Mouse (Mus musculus) urinary bladder, postnatal 14 days (tissue): ENCODE measurements around the gene Braf.

Source experiments
- DNase-seq: peaks from one replicate; pipeline ENCODE4 v3.0.0; 2021; ENCODE audit warnings: low spot score

Braf gene

DNA sequence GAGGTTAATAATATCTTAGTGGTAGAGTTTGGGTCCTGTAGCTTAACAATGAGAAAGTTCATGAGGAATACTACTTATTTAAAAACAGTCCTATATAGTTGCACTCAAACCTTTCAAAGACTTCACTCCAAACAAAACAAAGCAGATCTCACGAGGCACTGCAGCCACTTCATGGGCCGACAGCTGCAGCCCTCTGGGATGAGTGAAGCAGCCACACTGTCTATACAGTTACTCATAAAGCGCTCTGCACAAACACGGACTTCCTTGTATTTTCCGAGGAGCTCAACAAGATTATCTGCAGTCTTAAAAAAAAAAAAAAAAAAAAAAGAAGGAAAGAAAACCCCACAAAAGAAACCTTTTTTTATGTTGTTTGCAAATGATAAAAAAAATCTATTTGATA is 117.9 kb downstream of the Braf start:
- no peak for DNase-seq

DNA sequence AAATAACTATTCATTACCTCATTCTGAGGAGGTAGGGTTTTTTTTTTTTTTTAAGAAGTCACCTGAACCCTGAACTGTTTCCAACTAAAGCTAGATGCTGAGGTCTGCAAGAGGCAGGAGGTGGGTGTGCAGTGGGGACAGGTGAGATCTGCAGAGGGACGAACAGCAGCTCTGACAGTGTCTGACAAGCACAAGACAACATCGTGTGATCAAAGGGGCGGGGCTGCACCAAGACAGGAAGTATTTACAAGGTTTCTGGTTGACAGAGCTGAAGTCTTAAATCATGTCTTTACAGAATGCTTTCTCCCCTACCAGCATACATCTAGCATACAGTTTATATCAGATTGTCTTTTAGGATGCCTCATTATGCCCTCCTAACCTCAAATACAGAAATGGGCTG is 118.4 kb downstream of the Braf start:
- no peak for DNase-seq

DNA sequence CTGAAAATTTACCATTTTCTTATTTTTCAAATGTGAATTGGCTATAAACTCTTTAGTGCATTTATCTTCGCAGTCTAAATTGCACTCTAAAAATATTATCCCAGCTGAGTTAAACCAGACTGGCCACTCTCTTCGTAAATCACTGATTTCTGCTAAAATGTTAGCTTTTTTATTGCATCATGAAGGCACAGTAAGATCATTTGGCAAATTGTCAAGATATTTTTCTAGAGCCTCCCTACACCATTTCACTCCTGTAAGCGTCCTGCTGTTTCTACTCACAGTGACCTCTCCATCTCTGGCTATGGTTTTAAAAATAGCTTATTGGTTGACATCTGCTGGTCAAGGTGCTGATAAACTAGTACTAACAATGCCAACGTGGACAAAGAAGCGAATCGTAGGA is 119.2 kb downstream of the Braf start:
- DNase-seq, result no peak

DNA sequence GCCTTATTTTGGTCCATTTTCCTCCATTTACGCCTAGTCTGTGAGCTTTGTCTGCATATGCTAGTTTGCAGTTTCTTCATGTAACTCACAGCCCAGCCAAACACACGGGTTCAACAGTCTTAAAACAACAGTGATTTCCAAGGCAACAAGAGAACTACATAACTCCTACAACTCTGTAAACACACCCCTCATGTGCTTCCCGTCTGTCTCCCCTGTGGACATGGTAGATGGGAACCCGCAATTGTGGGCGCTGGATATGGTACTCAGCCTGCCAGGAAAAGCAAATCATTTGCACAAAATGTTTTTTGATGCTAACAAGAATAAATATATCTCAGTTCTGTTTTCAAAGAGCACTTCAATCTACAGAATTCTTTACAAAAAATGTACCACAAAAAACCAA is 120.7 kb downstream of the Braf start:
- no peak for DNase-seq

DNA sequence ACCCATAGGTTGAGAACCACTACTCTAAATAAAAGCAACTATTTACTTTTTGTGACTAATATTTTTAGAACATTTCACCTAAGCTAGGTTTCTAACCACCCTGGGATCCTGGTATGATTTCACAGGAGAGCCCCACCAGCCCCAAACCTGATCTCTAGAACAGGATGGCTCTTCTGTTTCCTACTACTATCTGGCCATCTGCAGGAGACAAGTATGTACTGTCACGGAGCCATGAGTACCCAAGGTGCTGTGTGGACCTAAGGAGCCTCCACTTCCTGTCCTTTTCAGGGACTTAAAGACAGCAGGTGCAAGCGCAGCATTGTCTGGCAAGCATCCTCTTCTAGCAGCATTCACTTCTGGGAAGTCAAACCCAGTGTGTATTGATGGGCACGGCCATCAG is 123.4 kb downstream of the Braf start:
- no peak for DNase-seq

DNA sequence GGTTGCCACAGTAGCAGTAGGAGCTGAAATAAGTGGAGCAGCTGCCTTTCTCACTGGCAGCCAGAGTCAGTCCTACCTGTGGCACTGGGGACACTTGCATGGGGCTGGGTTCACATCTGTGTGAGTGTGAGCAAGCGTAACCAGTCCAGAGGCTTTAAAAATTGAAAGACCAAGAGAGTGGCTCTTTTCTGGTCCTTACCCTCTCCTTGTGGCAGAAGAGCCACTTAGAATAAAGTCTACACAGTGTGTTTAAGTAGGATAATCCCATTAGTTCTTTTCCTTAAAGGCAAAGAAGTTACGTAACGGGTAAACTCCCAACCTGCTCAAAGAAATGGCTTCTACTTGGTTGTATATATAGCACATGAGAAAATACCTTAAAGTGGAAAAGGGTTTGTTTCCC is 124.4 kb downstream of the Braf start:
- DNase-seq, result no peak

DNA sequence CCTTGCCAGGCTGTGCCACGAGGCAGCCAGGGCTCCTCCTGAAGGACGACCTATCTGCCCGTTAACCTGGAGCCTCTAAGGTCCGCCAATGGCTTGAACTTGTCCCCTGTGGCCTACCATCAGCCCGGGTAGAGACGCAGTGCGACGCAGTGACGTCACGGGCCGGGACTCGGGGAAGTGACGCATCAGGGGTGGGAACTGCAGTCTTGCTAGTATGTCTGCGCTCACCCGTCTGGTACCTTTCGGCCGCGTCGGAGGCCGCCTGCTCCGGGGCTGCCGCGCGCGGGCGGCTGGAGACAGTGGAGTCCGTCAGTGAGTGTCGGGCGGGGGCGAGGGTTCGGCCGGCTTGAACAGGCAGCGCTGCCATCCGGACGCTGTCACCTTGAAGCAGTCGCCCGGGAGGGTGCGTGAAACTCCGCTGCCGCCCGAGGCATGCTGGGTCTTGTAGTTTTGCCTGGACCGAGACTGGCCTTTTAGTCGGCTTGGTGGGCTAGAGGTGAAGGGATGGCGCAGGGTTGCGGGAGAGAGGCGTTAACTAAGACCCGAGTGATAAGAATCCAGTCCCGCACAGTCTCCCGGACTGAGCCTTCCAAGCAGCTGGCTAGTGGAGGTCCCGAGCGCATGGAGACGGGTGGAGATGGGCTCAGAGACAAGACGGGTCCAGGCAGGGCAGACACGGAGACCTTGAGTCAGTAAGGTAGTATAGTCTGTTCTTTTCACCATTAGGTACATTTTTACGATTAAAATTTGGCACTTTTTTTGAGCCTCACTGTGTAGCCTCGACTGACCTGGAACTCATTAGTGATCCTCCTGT is 132.7 kb downstream of the Braf start, which contains the start of gene Ndufb2:
Gene Ndufb2, plus strand, starts transcription at position 174 of the 814 bp plus-strand sequence.
- DNase-seq, result peak; percentile 95

DNA sequence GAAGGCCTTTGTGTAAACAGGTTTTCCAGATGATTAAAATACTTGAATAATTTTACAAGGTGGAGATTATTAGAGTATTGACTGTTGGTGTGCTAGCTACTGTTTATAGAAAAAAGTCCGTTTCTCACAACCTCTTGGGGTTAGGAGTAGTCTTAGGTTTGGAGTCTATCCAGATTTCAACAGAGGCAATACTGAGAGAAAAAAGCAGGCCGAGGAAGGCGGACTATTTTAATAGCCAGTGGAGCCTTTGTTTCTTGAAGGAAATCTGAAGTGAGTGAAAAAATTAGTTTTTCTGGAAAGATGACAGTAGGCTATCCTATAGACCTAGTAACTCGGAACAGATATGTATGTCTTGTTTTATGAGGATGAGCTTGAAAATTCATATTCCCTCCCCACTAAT is 133.8 kb downstream of the Braf start:
- no peak for DNase-seq

DNA sequence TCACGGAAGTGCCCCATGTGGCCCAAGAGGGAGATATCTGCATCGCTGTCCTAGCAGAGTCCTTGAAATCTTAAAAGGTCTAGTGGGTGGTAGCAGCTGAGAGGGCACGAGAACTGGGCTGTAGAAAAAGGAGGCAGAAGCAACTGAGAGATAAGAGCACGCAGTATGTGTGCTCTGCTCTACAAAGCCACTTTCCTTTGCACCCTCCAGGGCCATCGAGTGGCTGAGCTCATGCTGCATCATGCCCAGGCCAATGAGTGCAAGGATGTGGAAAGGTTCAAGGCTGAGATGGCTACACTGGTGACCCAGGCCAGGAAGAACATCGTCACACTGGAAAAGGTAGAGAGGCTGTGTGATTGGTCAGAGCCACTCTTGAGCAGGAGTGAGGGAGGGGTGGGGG is 139.7 kb downstream of the Braf start, which contains the start of gene Gm42420:
Gene Gm42420, plus strand, starts transcription at position 237 of the 400 bp plus-strand sequence.
- DNase-seq, result no peak

DNA sequence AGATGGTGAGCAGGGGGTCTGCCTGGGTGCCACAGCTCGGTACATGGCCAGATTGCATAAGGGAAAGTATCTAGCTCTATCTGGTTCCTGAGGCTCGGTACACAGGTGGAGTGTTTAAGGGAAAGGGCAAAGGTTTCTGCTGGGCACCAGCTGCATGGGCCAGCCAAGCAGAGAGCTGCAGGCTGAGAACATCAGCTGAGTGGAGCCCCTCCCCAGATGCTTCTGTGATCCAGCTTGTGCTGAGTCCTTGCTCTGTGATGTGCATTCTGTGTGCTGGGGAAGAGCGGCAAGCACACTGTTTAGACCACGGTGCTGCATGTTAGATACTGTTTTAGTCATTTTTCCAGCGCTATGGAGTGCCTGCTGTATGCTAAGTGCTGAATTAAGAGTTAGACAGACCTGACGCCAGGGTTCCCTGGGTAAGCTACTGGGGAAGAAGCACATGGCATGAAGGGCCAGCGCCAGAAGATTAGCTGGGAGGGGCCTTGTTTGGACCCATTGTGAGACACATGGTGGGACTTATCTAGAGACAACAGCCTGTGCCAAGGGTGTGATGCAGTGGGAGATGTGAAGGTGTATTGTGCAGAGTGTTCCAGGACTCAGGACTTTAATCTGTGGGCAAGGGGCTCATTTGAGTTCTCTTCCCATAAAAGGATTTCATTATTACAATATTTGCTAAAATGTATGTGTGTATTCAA is 144.0 kb downstream of the Braf start:
- DNase-seq, result no peak

DNA sequence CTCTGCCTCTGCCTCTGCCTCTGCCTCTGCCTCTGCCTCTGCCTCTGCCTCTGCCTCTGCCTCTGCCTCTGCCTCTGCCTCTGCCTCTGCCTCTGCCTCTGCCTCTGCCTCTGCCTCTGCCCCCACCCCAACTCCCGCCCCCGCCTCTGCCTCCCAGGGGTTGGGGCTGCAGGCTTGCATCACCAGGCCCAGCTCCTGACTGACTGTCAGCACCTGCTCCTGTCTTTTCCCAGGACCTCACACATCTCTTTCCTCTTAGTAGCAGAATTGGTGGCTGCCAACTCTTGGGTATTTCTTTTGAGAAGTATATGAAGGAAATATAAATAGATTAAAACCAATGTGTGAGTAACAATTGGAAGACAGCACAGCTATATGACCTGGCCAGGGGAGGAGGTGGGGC is 144.7 kb downstream of the Braf start:
- no peak for DNase-seq

DNA sequence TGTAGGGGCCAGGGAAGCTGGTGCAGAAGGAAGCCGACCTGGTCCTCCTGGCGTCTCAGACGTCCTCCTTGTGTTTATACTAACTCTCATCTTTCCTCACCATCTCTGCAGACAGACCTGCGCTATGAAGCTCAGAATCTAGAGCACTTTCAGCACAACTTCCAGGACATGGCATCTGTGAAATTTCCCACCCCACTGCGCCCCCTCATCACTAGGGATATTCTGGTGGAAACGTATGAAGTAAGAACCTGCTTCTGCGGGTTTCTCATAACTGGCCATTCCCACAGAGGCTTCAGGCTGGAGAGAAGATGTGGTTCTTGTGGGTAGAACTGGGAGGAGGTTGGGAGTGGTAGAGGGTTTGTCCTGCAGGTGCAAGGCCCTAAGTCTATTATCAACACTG is 145.7 kb downstream of the Braf start:
- no peak for DNase-seq

DNA sequence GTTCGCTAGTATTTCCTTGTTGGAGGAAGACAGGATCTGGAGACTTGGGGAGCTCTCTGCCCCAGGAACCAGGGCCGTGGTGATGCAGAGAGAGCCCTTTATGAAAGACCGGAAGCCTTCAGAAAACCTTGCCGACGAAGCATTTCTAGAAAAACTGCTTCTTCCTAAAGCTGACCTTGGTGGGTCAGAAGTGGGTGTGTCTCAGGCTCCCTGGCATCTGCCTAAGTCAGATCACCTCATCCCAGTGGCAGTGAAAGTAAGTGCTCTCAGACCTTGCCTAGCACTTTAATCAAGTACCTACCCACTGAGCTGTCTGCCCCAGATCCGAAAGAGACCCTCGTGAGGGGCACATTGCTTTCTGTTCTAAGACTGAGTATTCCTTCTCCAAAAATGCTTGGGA is 150.3 kb downstream of the Braf start:
- DNase-seq, result no peak

DNA sequence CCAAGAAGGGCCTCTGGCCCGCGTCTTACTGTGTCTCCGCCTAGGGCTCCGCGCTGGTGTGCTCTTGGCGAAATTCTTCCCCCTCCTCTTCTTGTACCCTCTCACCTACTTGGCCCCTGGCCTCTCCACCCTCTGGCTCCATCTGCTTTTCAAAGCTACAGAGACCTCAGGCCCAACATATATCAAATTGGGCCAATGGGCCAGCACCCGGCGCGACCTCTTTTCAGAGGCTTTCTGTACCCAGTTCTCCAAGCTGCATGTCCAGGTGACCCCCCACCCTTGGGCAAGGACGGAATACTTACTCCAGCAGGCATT is 150.8 kb downstream of the Braf start:
- DNase-seq, result no peak

DNA sequence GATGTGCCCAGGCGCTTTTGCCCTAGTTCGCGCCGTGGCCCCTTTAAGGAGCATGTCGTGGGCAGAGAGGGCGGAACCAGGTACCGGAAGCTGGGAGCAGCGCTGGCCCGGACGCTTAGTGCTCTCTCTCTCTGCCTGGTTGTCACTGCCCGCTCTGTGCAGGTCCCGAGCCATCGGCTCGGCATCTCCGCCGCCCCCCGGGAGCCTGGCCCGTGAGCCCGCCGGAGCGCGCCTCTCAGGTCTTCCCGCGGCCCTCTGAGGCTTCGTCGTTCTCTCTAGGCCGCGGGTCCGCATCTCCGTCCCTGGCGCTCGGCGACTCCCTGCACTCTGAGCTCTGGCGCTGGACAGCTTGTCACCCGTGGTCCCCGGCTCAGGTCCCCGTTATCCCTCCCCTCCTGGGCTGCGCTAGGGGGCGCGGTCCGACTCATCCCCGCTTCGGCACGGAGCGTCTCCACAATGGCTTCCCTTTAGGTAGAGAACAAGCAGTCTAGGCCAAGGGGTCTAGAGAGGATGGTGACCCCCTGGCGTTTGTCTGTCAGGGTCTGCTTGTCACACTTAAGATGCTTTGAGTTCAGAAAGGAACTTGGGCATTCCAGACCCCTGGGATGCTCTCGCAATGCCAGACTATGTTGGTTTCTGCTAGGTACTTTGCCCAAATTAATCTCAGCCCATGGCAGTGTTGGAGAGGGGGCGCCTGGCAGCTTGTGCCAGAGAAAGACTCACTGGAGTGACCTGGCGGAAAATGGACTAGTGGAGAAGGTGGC is 151.3 kb downstream of the Braf start, which contains the start of gene Adck2:
Gene Adck2, plus strand, starts transcription at position 83 of the 764 bp plus-strand sequence.
- peak; percentile 83 for DNase-seq

DNA sequence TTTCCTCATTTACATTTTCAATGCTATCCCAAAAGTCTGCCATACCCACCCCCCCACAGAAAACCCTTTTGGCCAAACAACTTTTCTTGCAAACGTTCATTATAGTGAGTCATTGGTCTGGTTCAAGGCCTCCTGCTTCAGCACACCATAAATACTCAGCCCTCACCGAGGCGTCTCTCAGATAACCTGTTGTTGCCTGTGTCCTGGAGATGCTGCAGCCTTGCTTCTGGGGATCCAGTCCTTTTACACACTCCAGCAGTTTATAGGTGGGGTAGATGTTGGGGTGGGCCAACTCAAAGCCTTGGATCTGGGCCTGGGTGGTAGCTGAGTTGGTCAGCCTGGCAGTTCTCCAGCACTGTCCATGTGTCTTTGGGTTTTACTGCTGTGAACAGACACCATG is 154.8 kb downstream of the Braf start:
- no peak for DNase-seq

DNA sequence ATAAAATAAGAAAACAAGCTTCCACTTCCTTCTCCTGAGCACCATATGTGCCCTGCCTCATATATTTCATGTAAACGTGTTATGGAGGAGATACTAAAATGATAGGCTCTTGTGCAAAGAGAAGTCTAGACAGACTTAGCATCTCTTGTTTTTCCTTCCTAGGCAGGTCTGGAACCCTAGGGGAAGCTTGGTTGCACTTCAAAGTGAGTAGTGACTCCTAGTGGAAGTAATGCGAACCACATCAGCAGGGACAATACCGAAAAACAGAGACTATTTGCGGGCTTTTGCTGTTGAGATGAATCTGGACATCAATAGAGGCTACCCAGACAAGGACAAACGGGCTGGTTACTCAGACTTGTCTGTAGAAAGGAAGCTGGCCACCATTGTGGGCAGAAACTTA is 157.7 kb downstream of the Braf start:
- no peak for DNase-seq

DNA sequence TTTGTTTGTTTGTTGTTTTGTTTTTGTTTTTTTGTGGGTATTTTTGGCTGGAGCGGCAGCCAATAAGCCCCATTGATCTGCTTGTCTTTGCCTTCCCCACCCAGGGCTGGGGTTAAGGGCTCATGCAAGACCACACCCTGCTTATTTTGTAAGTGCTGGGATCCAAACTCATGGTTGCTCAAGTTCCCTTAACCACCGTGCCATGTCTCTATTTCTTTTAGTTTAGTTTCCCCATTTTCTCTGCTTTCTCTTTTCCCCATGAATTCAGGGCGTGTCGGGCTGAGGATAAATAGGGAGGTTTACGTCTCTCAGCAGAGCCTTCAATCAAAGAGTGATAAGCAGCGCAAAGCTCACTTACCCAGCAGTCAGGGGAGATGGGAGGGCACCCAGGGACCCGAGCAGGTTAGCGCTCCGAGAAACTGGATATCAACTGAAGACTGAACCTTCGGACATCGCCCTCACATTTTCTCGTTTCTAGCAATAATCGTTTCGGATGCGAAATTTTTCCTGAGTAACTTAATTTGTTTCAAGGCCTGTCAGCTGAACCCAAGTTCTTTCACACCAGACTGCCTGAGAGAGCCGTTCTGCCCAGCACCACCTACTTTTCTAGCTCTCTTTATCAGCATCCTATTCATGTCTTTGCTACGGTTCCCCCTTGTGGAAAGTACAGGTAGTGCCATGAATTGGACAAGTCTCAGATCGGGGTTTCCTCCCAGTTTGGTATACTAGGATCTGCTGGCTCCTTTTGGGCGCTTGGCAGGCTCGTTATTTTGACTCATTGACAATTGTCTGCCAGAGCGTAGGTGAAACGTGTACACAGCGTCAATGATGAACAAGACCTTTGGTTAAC is 162.9 kb downstream of the Braf start:
- peak; percentile 84 for DNase-seq

DNA sequence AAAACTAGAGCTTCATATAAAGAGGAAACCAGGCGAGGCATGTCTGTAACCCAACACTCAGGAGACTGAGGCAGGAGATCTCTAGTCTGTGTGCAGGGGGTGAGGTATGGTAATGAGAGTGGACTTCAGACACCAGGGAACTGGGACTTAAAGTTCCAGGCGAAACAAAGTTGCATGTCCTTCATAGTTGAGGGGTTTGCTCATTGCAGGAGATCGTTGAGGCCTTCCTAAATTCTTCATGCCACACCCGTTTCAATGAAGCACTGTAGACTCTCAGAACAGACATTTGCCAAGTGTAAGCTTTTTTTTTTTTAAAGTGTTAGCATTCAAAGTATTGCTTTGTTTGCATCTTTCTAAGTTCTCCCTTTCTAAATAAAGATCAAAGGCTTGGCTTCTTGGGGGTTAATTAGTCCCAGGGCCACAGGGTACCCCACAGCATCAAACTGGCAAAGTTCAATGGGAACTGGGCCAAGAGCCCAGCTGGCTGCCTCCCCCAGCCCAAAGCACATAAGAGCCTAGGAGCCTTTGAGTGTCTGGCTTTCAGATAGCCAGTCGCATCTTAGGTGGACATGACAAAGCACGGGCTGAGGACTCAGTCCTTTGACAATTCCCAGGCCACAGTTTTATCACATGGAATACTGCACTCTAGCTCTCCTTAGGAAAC is 165.9 kb downstream of the Braf start:
- DNase-seq, result no peak

DNA sequence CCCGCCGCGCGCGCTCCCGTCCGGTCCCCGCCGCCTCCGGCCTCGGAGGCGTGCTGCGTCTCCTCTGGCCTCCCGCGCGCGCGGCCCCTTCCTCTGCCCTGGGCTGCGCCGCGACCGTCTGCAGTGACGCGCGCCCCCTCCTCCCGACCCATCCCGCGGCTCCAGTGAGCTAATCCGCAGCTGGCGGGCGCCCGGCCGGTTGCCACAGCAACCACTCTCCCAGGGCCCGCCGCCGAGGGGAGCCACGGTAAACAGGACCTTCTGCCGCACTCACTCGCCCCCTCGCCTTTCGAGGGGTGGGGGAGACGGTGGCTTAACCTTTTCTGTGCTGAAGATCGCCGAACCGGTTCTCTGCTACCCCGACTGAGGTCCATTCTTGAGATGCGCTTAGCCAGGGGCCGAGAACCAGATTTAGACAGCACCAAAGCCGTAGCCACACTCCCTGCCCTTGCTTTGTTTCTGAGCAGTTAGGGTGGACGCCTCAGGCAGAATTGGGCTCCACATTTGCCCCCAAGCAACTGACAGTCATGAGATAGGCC is 167.5 kb downstream of the Braf start, which contains the start of gene Dennd2a:
Gene Dennd2a, minus strand, starts transcription at position 145 of the 539 bp plus-strand sequence.
- peak; percentile 74 for DNase-seq
